Mouse (Mus musculus) embryonic fibroblast, embryonic 13.5 days (primary cell): Measurements from ENCODE around the gene Fat3.

Experiments
- CTCF ChIP-seq: IDR thresholded peaks from 2 replicates; pipeline ENCODE4 v1.5.1; 2011; ENCODE audit warnings: mild to moderate bottlenecking, control low read depth, low read length, moderate library complexity, borderline replicate concordance; ENCODE audit not compliant: insufficient read depth
- POLR2A ChIP-seq: IDR thresholded peaks from 2 replicates; pipeline ENCODE4 v1.6.1; 2011; ENCODE audit warnings: low read depth, mild to moderate bottlenecking, control low read depth, low read length, moderate library complexity

GRCm38 (mm10) chr9:15928331-15928730, 572.8 kb downstream of the Fat3 start:
- TF ChIP-seq POLR2A = no peak
- no peak for TF ChIP-seq CTCF
